Mouse (Mus musculus): ENCODE results near the gene Acp1.

Gene Acp1

DNA sequence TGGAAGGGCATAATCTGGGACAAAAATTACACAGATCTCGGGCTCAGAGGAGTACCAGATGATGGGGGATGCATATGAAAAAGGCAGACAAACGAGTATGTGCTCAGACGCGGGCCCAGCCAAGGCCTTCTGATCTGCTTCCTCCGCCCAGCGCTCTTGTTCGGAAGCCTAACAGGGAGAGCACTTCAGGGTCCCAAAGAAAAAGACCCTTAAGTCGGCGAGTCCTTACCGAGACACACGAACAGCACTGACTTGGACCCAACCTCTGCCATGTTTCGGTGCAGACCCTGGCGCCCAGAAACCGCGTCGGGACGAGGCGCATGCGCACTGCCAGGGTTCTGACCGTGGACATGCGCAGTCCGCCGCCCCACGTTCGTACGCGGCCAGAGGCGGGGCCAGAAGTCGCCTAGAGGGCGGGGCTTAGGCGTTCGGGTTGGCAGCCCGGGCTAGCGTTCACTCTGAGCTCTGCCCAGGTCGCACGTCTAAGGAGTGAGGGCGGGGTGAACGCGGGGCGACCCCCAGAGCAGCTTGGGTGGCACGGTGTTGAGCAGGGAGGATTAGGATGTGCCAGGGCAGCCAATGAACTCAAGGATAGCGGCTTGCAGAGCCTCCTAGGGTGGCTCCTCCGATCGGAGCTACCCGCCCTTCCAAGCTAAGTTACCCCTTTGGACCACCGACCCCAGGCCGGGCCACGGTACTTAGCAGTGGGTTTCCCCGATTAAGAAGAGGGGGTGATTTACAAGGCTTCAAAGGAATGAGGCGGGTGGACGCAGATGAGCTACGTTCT is at the start of gene Acp1, which contains the start of gene Sh3yl1:
Gene Acp1 (minus strand): TSS at position 329 of the 787 bp plus-strand sequence.
Gene Sh3yl1 (plus strand): TSS at position 408 of the 787 bp plus-strand sequence.
- DNase-seq (ENCODE audit: low read depth, low spot score): peak; percentile 95

- no peak for DNase-seq (ENCODE audit: low read depth, low spot score)
Observed at GRCm38 (mm10) chr12:30944197-30944596, 32.8 kb upstream of the Acp1 start.

GRCm38 (mm10) chr12:30943057-30943986 is 31.9 kb upstream of the Acp1 start:
- peak; percentile 23 for DNase-seq (ENCODE audit: low read depth, low spot score)

- DNase-seq (ENCODE audit: low read depth, low spot score): no peak
Observed at GRCm38 (mm10) chr12:30936899-30937298, 25.5 kb upstream of the Acp1 start.

DNA sequence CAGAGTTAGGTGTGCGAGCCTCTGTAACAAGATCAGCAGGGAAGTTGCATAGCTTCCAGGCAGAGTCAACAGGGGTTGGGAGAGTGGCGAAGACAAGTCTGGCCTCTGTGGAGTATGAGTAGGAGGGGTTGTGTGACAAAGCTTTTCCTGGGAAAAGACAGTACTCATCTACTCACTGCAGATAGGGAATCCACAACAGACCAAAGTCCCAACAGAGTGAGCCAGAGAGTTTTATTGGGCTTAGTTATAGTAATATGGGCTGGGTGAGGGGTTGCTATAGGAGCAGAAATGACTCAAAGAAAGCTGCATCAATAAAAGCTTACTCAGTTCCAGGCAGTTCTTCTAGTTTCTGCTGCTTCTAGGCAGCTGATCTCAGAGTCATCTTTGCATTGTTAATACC is 21.9 kb upstream of the Acp1 start:
- no peak for DNase-seq (ENCODE audit: low read depth, low spot score)

GRCm38 (mm10) chr12:30928182-30928581 is 16.8 kb upstream of the Acp1 start:
- no peak for DNase-seq (ENCODE audit: low read depth, low spot score)

GRCm38 (mm10) chr12:30922401-30922800 is 11.0 kb upstream of the Acp1 start:
- DNase-seq (ENCODE audit: low read depth, low spot score): peak; percentile 65

DNA sequence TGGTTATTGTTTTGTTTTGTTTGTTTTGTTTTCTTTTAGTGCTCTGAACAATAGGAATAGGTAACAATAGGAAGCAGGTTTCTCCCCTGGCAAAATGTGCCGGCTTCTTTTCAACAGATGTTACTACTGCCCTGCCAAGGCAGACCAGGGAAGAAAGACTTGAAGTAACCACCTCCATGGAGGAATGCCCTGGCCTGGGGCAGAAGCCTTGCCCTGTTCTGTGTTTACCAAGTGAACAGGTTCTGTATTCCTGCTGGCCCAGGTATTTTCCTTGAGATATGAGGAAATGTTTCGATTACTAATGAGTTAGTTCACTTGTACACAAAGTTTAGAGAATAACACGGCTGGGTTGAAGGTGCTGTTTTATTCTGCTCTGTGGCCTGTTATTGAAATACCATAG is 1.5 kb upstream of the Acp1 start:
- no peak for DNase-seq (ENCODE audit: low read depth, low spot score)

GRCm38 (mm10) chr12:30912048-30912381 is 626 bp upstream of the Acp1 start:
- DNase-seq (ENCODE audit: low read depth, low spot score): peak; percentile 39

GRCm38 (mm10) chr12:30910860-30911259 is 529 bp downstream of the Acp1 start:
- no peak for DNase-seq (ENCODE audit: low read depth, low spot score)

DNA sequence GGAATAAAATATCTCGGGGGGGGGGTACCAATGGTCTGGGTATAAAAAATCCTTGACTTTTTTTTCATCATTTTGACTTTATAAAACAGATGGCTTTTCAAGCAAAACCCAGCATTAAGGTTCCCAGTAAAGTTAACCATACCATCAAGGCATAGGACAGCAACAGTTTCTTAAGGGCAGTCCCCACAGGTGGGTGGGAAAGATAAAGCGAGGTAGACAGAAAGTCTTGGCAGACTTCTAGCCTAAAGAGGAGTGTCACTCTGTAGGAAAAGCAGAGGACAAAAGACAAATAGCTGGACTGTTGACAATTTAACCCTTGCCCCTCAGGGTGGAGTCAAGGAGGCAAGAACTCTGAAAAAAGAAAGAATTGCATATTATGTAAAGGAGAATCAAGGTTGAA is 1.5 kb downstream of the Acp1 start:
- no peak for DNase-seq (ENCODE audit: low read depth, low spot score)

DNA sequence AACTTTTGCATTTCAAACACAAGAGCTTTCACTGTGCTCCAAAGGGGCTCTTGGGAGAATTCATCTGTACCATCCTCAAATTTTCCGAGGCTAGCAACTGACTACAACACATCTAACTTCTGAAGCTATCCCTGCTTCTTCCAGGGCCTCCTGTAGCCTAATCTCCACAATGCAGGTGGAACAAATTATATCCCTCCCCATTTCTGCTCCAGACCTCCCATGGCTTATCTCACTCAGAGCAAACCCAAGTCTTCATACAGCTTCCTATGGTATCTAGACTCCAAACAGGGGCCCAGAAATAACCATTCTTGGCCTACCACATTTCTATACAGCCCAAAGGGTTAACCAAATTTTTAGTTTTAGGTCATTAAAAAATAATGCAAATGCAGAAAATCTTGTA is 2.7 kb downstream of the Acp1 start:
- DNase-seq (ENCODE audit: low read depth, low spot score): no peak

GRCm38 (mm10) chr12:30897039-30897438 is 14.3 kb downstream of the Acp1 start:
- DNase-seq (ENCODE audit: low read depth, low spot score): no peak

DNA sequence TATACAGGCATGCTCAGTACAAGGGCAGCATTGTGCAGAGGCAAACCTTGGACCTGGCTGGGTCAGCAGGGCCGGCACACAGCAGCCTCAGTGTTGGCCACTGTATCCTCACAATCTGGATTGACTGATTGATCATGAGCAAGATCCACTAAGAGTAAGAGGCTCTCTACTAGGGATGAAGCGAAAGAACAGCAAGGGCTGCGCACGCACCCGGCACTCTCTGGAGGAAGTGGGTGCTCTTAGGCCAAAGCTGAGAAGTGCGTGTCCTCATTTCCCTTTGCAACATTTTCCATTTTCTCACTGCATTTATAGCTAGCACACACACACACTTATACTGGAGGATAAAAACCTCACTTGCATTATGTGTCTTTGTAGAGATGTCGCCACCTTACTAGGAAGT is 20.0 kb downstream of the Acp1 start:
- no peak for DNase-seq (ENCODE audit: low read depth, low spot score)

- DNase-seq (ENCODE audit: low read depth, low spot score): peak; percentile 59
Observed at GRCm38 (mm10) chr12:30890067-30890466, 21.3 kb downstream of the Acp1 start.

DNA sequence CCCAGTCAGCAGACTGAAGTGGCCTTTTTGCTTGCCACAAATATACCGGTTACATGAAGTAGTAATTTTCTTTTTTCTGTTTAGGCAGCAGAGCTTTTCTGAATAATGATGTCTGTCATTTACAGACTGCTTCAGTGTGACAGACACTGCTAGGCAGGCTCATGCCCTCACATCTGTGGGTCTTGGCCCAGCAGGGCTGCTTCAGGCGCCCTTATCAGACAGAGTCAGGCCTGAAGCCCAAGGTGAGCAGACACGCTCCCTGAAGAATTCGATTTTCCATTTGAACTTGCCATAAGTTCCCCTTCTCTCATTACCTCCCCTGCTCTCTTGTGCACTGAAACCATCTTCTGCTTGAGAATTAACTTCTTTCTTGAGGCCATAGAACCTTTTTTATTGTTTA is 23.4 kb downstream of the Acp1 start:
- DNase-seq (ENCODE audit: low read depth, low spot score): no peak

DNA sequence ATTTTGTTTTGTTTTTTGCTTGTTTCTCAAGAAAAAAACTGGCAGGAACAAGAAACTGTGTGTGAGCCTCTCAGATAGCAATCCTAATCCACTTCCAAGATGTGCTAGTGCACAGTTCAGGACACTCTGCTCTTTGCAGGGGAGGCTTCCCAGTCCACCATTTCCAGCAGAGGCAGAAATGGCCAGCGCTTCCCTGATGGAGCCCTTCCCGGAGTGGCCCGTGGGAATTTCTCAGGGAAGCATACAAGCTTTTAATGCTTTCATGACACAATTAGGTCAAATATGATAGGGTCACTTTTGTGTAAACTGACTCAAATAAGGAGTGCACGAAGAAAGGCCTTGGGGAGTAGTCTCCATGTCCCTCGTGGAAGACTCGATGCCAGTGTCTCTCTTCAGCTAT is 25.5 kb downstream of the Acp1 start:
- DNase-seq (ENCODE audit: low read depth, low spot score): no peak

GRCm38 (mm10) chr12:30884622-30885230 is 26.7 kb downstream of the Acp1 start:
- peak; percentile 52 for DNase-seq (ENCODE audit: low read depth, low spot score)

DNA sequence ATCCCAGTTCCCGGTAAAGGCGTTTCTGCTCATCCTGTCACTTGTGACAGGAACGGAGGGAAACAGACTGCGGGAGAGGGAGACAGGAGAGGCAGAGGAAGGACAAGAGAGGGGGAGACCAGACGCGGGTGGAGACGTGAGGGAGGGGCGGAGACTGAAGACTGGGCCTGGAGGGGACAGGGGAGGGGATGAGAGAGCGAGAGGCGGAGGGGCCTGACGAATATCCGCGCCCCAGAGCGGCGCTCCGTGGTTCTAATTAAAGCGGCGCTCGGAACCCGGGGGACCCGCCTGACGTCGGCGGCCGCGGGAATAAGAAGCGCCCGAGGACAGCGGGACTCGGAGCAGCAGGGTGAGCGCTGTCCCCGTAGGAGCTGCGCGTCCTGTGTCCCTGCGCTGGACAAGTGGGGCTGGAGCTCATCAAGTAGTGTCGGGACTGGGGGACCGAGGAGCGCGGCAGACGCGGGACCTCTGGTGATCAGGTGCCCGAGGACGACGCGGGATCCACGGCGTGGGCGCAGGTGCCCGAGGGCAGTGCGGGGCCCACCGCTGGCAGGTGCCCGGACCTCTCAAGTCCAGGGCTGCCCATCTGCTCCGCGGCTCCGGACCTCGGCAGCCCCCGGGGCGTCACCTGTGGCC is 27.3 kb downstream of the Acp1 start, which contains the start of gene Alkal2:
Gene Alkal2 (plus strand): TSS at position 337 of the 636 bp plus-strand sequence.
- peak; percentile 53 for DNase-seq (ENCODE audit: low read depth, low spot score)

GRCm38 (mm10) chr12:30883592-30883985 is 27.8 kb downstream of the Acp1 start:
- no peak for DNase-seq (ENCODE audit: low read depth, low spot score)

DNA sequence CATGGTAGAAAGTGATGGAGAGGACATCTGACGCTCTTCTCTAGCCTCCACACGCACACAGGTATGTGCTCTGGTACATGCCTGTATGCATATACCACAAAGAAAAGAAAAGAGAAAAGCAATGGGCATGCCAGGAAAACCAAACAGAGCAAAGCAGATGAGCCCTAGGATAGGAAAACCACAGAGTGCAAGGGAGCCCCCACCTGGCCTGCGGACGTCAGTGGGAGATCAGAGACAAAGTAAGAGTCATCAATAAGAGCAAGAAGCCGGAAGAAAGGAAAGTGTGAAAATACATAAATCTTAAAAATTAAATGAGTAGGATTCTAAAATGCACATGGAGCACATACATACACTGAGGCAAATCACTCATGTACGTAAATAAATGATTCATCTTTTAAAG is 31.9 kb downstream of the Acp1 start:
- DNase-seq (ENCODE audit: low read depth, low spot score): peak; percentile 5

DNA sequence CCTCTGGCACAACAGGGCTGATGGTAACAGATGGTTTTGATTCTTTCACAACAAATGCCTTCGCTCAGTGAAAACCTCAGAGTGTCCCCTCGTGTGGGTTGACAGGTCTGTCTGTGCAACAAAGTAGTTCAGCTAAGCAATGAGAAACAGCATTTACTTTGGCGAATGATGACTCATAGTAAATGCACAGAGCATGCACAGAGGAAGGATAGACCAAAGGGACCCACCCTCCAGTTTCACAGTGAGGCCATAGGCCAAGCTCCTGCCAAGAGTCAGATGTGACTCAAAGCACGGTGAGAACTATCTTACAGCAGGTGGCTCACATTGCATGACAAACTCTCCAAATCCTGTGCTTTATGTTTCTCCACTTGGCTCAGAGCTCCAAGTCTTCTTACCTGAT is 45.6 kb downstream of the Acp1 start:
- no peak for DNase-seq (ENCODE audit: low read depth, low spot score)

All from ZHBTc4 (cell line).